Mouse (Mus musculus) hindbrain, embryonic 12.5 days (tissue): ENCODE data around the gene Grip1. TPM values are rescaled to one million over a fixed set of nuclear protein-coding genes. Genes with fewer than 3 reads are reported as not detected.

Source experiments
- ATAC-seq: fragments of 200-750 bp; cut with Nextera tagmentation; 2 replicates; pipeline ENCODE4 v1.8.0; 2017; ENCODE audit warnings: moderate TSS enrichment; ENCODE audit not compliant: low FRiP score
- H3K27ac ChIP-seq: fragments of 300-500 bp; sonication (generic); 2 replicates; pipeline ENCODE4 v1.5.1; 2016; ENCODE audit warnings: mild to moderate bottlenecking
- H3K27me3 ChIP-seq: fragments of 300-500 bp; sonication (generic); 2 replicates; pipeline ENCODE4 v1.6.1; 2016; ENCODE audit warnings: mild to moderate bottlenecking
- H3K36me3 ChIP-seq: fragments of 300-500 bp; sonication (generic); 2 replicates; pipeline ENCODE4 v1.6.1; 2016; ENCODE audit warnings: mild to moderate bottlenecking
- H3K4me1 ChIP-seq: fragments of 300-500 bp; sonication (generic); 2 replicates; pipeline ENCODE4 v1.6.1; 2016
- H3K4me2 ChIP-seq: fragments of 300-500 bp; sonication (generic); replicated peaks from 2 replicates; pipeline ENCODE4 v1.6.1; 2016; ENCODE audit warnings: mild to moderate bottlenecking
- H3K4me3 ChIP-seq: fragments of 300-500 bp; sonication (generic); 2 replicates; pipeline ENCODE4 v1.5.1; 2016; ENCODE audit warnings: mild to moderate bottlenecking
- H3K9ac ChIP-seq: fragments of 300-500 bp; sonication (generic); 2 replicates; pipeline ENCODE4 v1.6.1; 2016; ENCODE audit warnings: mild to moderate bottlenecking, moderate library complexity
- H3K9me3 ChIP-seq: fragments of 300-500 bp; sonication (generic); replicated peaks from 2 replicates; pipeline ENCODE4 v1.6.1; 2016; ENCODE audit warnings: mild to moderate bottlenecking
- WGBS: fragments of 180-500 bp; shearing (Covaris S2); methylation state at CpG from one replicate; pipeline ENCODE4 v1.1.7; 2016; 5-methylcytosine and 5-hydroxymethylcytosine counted together
- polyA plus RNA-seq: library from polyadenylated mRNA; unstranded; fragments of >200 nt; fragmentation: Nextera tagmentation; extraction: Ambion mirVana; gene quantifications from 2 replicates; pipeline ENCODE4 v1.2.1, GENCODE M21; 2016

Grip1 gene
- polyA plus RNA-seq, 1 experiment from 2014 or later, result 15.7 TPM

DNA sequence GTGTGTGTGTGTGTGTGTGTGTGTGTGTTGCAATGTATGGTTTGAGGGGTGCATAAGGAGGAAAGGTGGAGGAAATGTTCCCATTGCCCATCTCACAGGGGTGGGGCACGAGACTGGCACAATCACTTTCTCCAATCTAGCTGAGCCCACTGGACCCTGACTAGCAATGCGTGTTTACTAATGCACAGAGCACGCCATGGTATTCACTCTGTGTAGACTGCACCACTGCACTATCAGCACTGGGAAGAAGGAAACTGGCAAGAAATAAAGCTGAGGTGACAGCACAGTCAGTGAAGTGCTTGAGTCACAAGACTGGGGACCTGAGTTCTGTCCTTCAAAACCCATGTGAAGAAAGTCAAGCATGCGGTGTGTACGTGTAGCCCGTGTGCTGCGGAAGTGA lies 17.8 kb upstream of the Grip1 start:
- Histone ChIP-seq H3K27ac (no peak overlapping the region), H3K36me3 (no peaks in the 10 kb centered on the region), H3K4me3 (no peak overlapping the region), H3K9ac (no peak overlapping the region), H3K9me3 (no peaks in the 10 kb centered on the region), H3K4me2 (no peak overlapping the region), H3K27me3 (no peaks in the 10 kb centered on the region), H3K4me1 (0 out of 2 replicates have a peak, but pooled peaks cover 3% of the 10 kb centered on the region)
- 90% methylated on average over 7 of the region's 7 CpGs for WGBS
- ATAC-seq, result no peak

DNA sequence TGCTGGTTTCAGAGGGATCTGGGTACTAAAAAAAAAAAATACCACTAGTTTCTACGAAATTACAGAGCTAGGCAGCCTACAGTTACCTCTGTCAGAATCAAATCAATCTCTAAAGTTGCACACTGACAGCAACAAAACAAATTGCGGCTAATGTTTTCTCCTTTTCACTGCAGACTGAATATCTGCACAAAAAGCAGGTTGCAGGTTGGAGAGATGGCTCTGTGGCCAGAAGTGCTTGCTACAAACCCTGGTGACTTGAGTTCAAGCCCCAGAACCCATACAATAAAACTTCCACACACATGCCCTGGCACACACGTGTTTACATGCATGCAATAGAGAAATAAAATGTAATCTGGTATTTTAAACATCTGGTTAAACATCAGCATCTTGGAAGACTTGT lies 16.3 kb upstream of the Grip1 start:
- Histone ChIP-seq H3K36me3 (no peaks in the 10 kb centered on the region), H3K4me1 (peaks cover 7% of the 10 kb centered on the region), H3K4me2 (no peak overlapping the region), H3K9ac (no peak overlapping the region), H3K27me3 (no peaks in the 10 kb centered on the region), H3K27ac (no peak overlapping the region), H3K9me3 (no peaks in the 10 kb centered on the region), H3K4me3 (no peak overlapping the region)
- 79% methylated on average over 3 of the region's 3 CpGs for WGBS
- no peak for ATAC-seq

DNA sequence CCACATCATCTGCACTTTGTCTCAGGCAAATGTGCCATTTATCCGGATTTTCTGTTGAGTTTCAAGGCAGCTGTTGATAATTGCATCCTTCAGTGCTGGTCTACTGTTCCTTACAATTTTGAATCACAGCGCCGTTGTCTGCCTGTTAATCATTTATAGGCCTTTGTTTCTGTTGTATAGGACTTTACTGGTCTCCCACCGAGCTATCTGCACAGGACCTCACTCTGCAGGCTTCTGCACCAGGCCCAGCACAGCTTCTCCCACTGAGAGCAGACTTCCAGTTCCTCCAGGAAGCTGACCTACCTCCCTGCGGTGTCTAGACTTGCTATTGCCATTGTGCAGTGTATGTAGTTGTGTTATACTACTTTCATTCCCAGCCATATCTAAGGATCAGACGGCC lies 11.9 kb upstream of the Grip1 start:
- Histone ChIP-seq H3K27me3 (peaks cover 3% of the 10 kb centered on the region; the same call in 1 of the 2 replicates), H3K4me2 (no peak overlapping the region), H3K27ac (no peak overlapping the region), H3K9ac (no peak overlapping the region), H3K36me3 (no peaks in the 10 kb centered on the region), H3K4me1 (peaks cover 7% of the 10 kb centered on the region), H3K9me3 (no peaks in the 10 kb centered on the region), H3K4me3 (no peak overlapping the region)
- no peak for ATAC-seq
- 33% methylated on average over 6 of the region's 6 CpGs for WGBS

DNA sequence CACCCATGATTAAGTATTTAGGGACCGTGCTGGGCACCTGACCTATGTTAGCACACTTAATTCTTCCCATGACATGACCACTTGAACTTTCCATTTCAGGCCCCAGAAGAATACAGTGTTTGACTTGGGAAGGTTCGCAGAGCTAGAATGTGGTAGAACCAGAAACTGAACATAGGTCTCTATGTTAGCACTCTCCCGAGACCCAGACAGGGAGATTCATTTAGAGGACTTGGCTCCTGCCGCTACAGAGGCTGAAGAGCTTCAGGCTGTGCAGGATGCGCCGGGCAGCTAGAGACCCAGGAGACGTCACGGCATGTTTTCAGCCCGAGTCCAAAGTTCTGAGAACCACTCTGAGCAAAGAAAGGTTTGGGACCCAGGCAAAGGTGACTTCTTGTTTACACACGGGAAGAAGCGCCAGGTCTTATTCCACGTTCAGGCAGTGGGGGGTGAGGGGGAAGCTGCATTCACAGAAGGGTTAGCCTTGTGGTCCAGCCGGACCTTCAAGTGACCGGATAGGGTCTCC lies 6.2 kb upstream of the Grip1 start:
- WGBS, result 81% methylated on average over 14 of the region's 14 CpGs
- H3K4me1 ChIP-seq, result no peaks in the 10 kb centered on the region
- no peak overlapping the region for H3K4me2 ChIP-seq
- no peaks in the 10 kb centered on the region for H3K9me3 ChIP-seq
- no peak overlapping the region for H3K4me3 ChIP-seq
- H3K27me3 ChIP-seq, result peaks cover 5% of the 10 kb centered on the region; the same call in 1 of the 2 replicates
- no peak for ATAC-seq
- H3K27ac ChIP-seq, result no peak overlapping the region
- no peak overlapping the region for H3K9ac ChIP-seq
- H3K36me3 ChIP-seq, result no peaks in the 10 kb centered on the region

DNA sequence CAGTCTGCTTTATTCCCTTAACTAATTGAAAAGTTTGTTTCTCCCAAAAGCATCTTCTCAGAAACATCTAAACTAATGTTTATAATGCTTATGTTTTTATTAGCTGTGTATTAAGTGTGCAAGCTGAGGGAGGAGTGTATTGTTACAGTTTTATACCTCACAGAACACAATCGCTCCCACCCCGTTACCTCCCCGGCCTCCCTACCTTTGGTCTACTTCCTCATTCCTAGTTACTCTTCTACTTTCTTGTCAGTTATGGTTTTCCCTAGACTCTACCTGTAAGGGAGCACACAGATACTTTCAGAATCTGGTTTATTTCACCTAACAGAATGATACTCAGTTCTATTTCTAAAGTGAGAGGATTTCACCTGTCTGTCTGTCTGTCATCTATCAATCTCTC lies 5.7 kb upstream of the Grip1 start:
- H3K4me1 ChIP-seq, result peaks cover 5% of the 10 kb centered on the region; the same call in 1 of the 2 replicates
- H3K9me3 ChIP-seq, result no peaks in the 10 kb centered on the region
- H3K4me2 ChIP-seq, result no peak overlapping the region
- no peak overlapping the region for H3K9ac ChIP-seq
- H3K36me3 ChIP-seq, result no peaks in the 10 kb centered on the region
- 95% methylated on average over 3 of the region's 3 CpGs for WGBS
- no peak overlapping the region for H3K4me3 ChIP-seq
- no peak for ATAC-seq
- no peak overlapping the region for H3K27ac ChIP-seq
- H3K27me3 ChIP-seq, result peaks cover 7% of the 10 kb centered on the region; the same call in 1 of the 2 replicates

DNA sequence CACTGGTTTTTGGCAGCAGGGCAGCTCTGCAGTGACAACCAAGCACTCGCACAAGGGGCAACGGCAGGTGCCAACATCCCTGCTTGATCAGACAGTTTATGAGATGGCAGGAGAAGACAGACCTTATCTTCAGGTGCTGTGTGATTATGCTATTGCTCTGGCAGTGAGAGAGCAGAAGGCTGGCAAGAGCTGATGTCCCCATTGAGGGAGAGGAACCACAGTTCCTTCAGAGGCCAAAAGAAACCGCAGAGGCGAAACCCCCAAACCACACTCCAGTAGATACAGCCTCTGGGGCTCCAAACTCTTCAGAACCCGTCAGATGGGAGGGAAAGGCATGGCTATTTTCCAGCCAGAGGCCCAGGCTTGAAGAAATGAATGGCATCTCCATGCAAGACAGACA lies 932 bp upstream of the Grip1 start:
- peak overlapping the region; percentile 93 for H3K4me2 ChIP-seq
- H3K4me3 ChIP-seq, result peak overlapping the region; percentile 80
- 51% methylated on average over 5 of the region's 5 CpGs for WGBS
- no peaks in the 10 kb centered on the region for H3K9me3 ChIP-seq
- peaks cover 20% of the 10 kb centered on the region for H3K4me1 ChIP-seq
- no peaks in the 10 kb centered on the region for H3K36me3 ChIP-seq
- no peak for ATAC-seq
- no peak overlapping the region for H3K27ac ChIP-seq
- peak overlapping the region; percentile 92 for H3K9ac ChIP-seq
- peaks cover 5% of the 10 kb centered on the region; the same call in 1 of the 2 replicates for H3K27me3 ChIP-seq

DNA sequence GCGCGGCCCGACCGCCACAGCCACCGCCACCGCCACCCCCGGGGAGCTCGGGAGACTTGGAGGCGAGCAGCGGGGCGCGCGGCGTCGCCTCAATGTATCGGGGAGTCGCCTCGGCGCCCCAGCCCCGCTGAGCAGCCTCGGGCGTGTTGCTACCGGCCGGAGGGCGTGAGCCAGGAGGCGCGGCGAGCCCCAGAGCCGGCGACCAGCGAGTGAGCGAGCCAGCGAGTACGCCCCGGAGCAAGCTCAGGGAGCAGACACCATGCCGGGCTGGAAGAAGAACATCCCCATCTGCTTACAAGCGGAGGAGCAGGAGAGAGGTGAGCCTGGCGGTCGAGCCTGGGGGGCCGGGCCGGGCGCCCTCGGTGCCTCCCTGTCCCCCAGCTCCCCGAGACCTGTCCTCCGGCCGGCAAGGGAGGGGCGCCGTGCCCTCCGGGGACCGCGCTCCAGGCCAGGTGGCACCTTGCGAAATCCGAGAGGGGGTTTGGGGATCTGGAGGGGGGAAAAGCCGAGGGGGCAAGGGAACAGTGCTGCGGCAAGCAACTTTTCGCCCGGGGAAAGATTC lies 557 bp downstream of the Grip1 start:
- peak overlapping the region; percentile 92 for H3K9ac ChIP-seq
- under 1% methylated on average over 42 of the region's 57 CpGs for WGBS
- peaks cover 5% of the 10 kb centered on the region; the same call in 1 of the 2 replicates for H3K27me3 ChIP-seq
- ATAC-seq, result peak; percentile 81
- no peaks in the 10 kb centered on the region for H3K36me3 ChIP-seq
- H3K9me3 ChIP-seq, result no peaks in the 10 kb centered on the region
- peak overlapping the region; percentile 80 for H3K4me3 ChIP-seq
- peak overlapping the region; percentile 93 for H3K4me2 ChIP-seq
- peaks cover 20% of the 10 kb centered on the region for H3K4me1 ChIP-seq
- peak overlapping the region; percentile 89 for H3K27ac ChIP-seq

DNA sequence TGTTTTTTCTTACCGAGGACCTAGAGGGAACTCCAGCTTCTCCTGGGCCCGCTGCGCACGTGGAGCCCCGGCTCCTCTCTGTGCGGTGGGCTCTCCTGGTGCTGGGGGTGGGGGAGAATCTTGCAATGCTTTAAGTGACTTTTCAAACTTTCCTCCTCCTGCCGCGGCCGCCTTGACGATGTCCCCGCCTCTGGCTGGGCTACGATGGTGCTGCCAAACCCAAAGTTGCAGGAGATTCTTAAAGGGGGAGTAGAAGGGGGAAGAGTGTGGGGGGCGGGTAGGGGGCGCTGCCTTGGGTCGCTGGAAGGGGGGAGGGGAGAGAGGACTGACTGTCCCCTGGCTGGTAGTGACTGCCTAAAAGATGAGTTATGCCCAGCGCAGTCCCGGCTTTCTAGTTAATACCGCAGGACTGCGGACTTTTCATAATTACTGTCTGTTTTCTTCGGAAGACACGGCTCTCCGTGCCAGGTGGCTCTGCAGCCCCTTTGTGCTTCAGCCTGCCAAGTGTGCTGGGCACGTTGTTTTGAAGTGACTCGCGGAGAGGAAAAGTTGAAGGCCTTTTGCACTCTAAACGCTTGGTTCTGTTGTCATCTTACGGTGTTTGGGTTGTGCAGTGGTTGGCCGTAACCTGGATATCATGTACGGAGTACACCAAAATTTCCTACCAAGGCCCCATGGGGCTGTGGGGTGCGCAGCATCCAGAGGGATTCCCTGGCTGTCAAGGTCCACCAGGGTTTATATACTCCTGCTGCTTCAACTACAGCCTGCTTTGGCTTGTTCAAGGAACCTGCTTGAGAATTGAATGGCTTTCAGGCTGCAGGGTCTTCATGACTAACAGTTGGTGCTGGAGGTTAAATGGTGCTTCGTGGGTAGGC lies 1.3 kb downstream of the Grip1 start:
- peaks cover 5% of the 10 kb centered on the region; the same call in 1 of the 2 replicates for H3K27me3 ChIP-seq
- 1% methylated on average over 30 of the region's 31 CpGs for WGBS
- peak overlapping the region; percentile 92 for H3K9ac ChIP-seq
- no peaks in the 10 kb centered on the region for H3K36me3 ChIP-seq
- no peak overlapping the region for H3K27ac ChIP-seq
- peak overlapping the region; percentile 80 for H3K4me3 ChIP-seq
- peaks cover 20% of the 10 kb centered on the region for H3K4me1 ChIP-seq
- no peaks in the 10 kb centered on the region for H3K9me3 ChIP-seq
- H3K4me2 ChIP-seq, result peak overlapping the region; percentile 93
- peak; percentile 36 for ATAC-seq

DNA sequence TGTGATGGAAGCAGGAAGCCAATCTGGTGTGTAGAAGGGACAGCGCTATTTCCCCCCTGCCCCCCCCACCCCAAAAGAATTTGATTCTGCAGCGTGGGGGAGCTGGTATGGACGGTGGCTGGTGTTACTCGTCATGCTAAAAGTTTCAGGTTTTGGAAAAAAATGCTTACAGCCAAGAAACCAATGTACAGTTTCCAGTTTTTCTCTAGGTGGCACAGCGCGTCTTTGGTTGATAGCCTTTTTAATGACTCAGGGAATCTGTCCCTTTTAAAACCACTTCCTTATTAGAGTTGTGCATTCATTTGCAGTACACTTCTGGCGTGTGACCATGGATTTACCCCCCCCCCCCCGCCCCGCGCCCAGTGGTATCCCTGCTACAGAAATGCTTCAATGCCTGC lies 1.9 kb downstream of the Grip1 start:
- no peak for ATAC-seq
- H3K4me3 ChIP-seq, result peak overlapping the region; percentile 80
- peaks cover 20% of the 10 kb centered on the region for H3K4me1 ChIP-seq
- no peaks in the 10 kb centered on the region for H3K36me3 ChIP-seq
- H3K9ac ChIP-seq, result peak overlapping the region; percentile 92
- 15% methylated on average over 10 of the region's 10 CpGs for WGBS
- no peak overlapping the region for H3K27ac ChIP-seq
- peak overlapping the region; percentile 93 for H3K4me2 ChIP-seq
- H3K9me3 ChIP-seq, result no peaks in the 10 kb centered on the region
- peaks cover 5% of the 10 kb centered on the region; the same call in 1 of the 2 replicates for H3K27me3 ChIP-seq

DNA sequence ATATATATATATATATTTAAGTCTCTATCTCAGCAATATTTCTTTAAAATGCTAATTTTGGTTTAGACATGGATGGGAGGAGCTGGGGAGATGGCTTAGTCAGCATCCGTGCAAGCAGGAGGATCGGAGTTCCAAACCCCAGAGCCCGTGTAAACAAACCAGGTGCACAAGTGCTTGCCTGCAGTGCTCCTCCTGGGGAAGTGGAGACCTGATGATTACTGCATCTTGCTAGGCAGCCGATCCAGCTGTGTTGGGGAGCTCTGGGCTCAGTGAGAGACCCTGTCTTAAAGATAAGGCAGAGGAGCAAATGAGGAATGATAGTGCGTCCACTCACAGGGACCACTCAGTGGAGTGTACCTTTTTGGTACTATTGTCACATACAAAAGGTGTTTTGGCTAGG lies 3.5 kb downstream of the Grip1 start:
- Histone ChIP-seq H3K4me3 (no peak overlapping the region), H3K27me3 (peaks cover 5% of the 10 kb centered on the region; the same call in 1 of the 2 replicates), H3K4me1 (peaks cover 20% of the 10 kb centered on the region), H3K9ac (no peak overlapping the region), H3K36me3 (no peaks in the 10 kb centered on the region), H3K9me3 (no peaks in the 10 kb centered on the region), H3K4me2 (no peak overlapping the region), H3K27ac (no peak overlapping the region)
- 87% methylated on average over 5 of the region's 5 CpGs for WGBS
- no peak for ATAC-seq

DNA sequence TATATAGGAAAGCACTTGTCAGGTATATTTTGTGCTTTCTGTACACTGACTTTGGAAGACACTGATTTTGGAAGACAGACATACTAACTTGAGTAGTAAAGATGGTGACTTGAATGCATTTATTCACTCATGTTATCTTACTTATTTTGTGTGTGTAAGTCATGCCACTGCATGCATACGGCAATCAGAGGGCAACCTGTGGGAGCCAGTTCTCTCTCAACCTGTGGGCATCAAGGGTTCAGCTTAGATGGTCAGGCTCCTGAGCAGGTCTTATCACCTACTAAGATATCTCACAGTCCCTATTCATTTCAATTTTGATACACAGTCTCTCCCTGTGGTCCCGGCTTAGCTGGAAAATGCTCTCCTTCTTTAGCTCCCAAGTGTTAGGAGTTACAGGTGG lies 5.4 kb downstream of the Grip1 start:
- no peak overlapping the region for H3K4me2 ChIP-seq
- H3K27ac ChIP-seq, result no peak overlapping the region
- H3K27me3 ChIP-seq, result no peaks in the 10 kb centered on the region
- H3K36me3 ChIP-seq, result no peaks in the 10 kb centered on the region
- 93% methylated on average over 2 of the region's 2 CpGs for WGBS
- no peak overlapping the region for H3K9ac ChIP-seq
- peaks cover 12% of the 10 kb centered on the region for H3K4me1 ChIP-seq
- ATAC-seq, result no peak
- H3K4me3 ChIP-seq, result no peak overlapping the region
- no peaks in the 10 kb centered on the region for H3K9me3 ChIP-seq

DNA sequence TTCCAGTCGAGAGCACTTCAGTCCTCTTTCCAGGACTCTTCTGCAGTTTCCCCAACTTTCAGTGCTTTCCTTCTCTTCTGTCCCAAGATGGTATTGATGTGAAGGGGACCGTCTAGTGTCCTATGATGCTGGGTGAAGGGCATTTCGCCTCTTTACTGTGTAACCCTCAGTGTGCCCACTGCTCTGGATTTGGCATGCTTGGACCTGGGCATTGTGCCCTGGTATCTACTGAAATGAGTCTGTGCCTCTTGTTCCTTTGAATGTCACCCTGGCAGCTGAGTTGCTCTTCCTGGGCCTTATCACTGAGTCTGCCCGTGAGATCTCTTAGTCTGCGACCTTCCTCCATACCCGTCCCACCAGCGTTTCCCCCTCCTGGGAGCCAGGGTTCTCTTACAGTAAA lies 9.7 kb downstream of the Grip1 start:
- no peak overlapping the region for H3K4me3 ChIP-seq
- H3K9me3 ChIP-seq, result no peaks in the 10 kb centered on the region
- no peak overlapping the region for H3K4me2 ChIP-seq
- ATAC-seq, result no peak
- H3K27ac ChIP-seq, result no peak overlapping the region
- no peaks in the 10 kb centered on the region for H3K36me3 ChIP-seq
- WGBS, result 89% methylated on average over 7 of the region's 7 CpGs
- H3K27me3 ChIP-seq, result no peaks in the 10 kb centered on the region
- no peaks in the 10 kb centered on the region for H3K4me1 ChIP-seq
- H3K9ac ChIP-seq, result no peak overlapping the region
